Mouse (Mus musculus) layer of hippocampus, adult 8-10 months (tissue): ENCODE measurements around the gene Gnas. TPM values are rescaled to one million over a fixed set of nuclear protein-coding genes. Genes with fewer than 3 reads are reported as not detected.

Experiments
- DNase-seq, 2 experiments: peaks; one replicate each; pipeline ENCODE4 v3.0.0; 2022; ENCODE audit warnings: low spot score in 2 of 2
- microRNA-seq, 2 experiments: library from miRNA; unstranded; fragments of <30 nt; microRNA quantifications; one replicate each; pipeline ENCODE4 v1.2.0; 2022
- total RNA-seq, 4 experiments: library from RNA; stranded (reverse); gene quantifications; 2 replicates each; pipeline ENCODE4 v1.2.4; 2022

Gene Gnas
- total RNA-seq, 4 experiments from 2014 or later: 1,786 to 1,958 (median 1,837) TPM

GRCm38 (mm10) chr2:174359656-174360055, 75.5 kb downstream of the Gnas start:
- no peak for DNase-seq

- DNase-seq: no peak
Observed at GRCm38 (mm10) chr2:174366571-174366970, 82.5 kb downstream of the Gnas start.

GRCm38 (mm10) chr2:174381021-174381420, 96.9 kb downstream of the Gnas start:
- DNase-seq: no peak

- DNase-seq: no peak
Observed at GRCm38 (mm10) chr2:174391936-174392335, 107.8 kb downstream of the Gnas start.

GRCm38 (mm10) chr2:174392554-174392953, 108.4 kb downstream of the Gnas start:
- no peak for DNase-seq

- DNase-seq: no peak
Observed at GRCm38 (mm10) chr2:174393383-174393782, 109.3 kb downstream of the Gnas start.

Small RNA genes lying within 50 kb of the gene (microRNA-seq; reads per million reads assigned to microRNA genes)
- gene Gm27591: 0 reads per million in 2 experiments
- gene Mir296: 224 to 269 reads per million in 2 experiments
- 445 to 860 reads per million in 2 experiments for gene Mir298

Other genes with a start within 250 kb of the Gnas start
- gene Stx16, start 208.0 kb upstream of the Gnas start, total RNA-seq: 10 to 100 TPM; 61.1 to 73.8 (median 70.3) TPM
- 10 to 100 TPM; 12.2 to 18.4 (median 15.6) TPM for gene Npepl1, start 174.0 kb upstream of the Gnas start, total RNA-seq
- gene Gm20721, start 62.4 kb downstream of the Gnas start, total RNA-seq: 1 to 10 TPM; 1.2 to 2.9 (median 1.8) TPM
- 10 to 100 TPM; 51.7 to 60.3 (median 54.7) TPM for gene Nelfcd, start 131.5 kb downstream of the Gnas start, total RNA-seq
- gene Ctsz, start 154.7 kb downstream of the Gnas start, total RNA-seq: 100 to 1,000 TPM in 2 of 4 experiments, 10 to 100 TPM in 2; 33.2 to 287 (median 121) TPM
- under 1 TPM in 2 of 4 experiments, not detected in 2; 0.33 to 0.52 TPM for gene Tubb1, start 166.4 kb downstream of the Gnas start, total RNA-seq
- 100 to 1,000 TPM; 247 to 327 (median 290) TPM for gene Atp5e, start 179.8 kb downstream of the Gnas start, total RNA-seq
- gene Prelid3b, start 188.8 kb downstream of the Gnas start, total RNA-seq: 10 to 100 TPM; 42.6 to 54.6 (median 49.4) TPM